Mouse (Mus musculus) testis, adult 2 months (tissue): ENCODE measurements around the gene Faap20.

ENCODE experiments used
- CTCF ChIP-seq: fragments of 200-500 bp; IDR thresholded peaks from 2 replicates; pipeline ENCODE4 v1.5.1; 2012; ENCODE audit warnings: low read depth, mild to moderate bottlenecking, inconsistent platforms, low read length, moderate library complexity; ENCODE audit not compliant: control insufficient read depth, insufficient read depth, insufficient replicate concordance
- POLR2A ChIP-seq: fragments of 200-500 bp; IDR thresholded peaks from 2 replicates; pipeline ENCODE4 v1.6.1; 2012; ENCODE audit warnings: low read depth, mild to moderate bottlenecking, inconsistent platforms, low read length, moderate library complexity; ENCODE audit not compliant: control insufficient read depth

DNA sequence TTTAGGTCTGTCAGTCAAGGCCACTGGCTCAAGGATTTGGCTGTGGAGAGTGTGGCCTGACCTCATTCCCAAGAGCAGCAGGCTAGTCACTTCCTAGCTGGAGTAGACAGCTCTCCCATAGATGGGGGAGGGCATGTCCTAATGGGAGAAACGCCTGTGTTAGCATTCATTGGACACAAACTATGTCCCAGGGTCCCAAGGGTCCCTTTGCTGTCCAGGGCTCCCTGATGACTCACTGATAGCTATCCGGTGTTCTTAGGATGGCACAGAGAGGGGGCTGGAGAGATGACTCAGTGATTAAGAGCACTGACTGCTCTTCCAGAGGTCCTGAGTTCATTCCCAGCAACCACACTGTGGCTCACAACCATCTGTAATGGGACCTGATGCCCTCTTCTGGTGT lies 31.6 kb downstream of the Faap20 start:
- TF ChIP-seq POLR2A = no peak
- TF ChIP-seq CTCF = no peak
